Mouse (Mus musculus) megakaryocyte, embryonic 14.5 days (primary cell): ENCODE results near the gene Racgap1.

ENCODE experiments used
- FLI1 ChIP-seq: IDR thresholded peaks from 2 replicates; pipeline ENCODE4 v1.6.1; 2012; ENCODE audit warnings: low read length, inconsistent platforms, mixed read lengths
- GATA1 ChIP-seq: IDR thresholded peaks from 3 replicates; pipeline ENCODE4 v1.6.1; 2012; ENCODE audit warnings: mixed read lengths, low read length, inconsistent platforms, borderline replicate concordance

DNA sequence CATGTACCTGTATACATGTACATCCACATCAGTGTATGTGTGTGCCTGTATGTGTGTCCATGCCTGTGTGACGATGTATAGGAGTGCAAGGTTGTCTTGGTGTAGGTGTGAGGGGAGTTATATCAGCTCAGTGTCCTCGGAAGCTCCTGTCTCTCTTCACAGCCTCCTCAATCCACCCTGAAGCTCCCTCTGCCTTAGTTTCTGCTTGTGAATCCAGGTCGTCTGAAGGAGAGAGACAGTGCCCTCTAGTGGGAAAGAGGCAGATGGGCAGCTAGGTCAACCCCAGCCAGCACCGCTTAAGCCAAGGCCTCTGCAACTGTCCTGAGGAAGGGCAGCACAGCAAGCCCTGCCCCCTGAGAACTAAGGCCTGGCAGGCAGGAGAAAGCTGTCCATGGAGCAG, 37.3 kb upstream of the Racgap1 start:
- TF ChIP-seq GATA1 (no peak), FLI1 (no peak)
